Comparison of ENCODE assay signal across 9 mouse cellular contexts in the genomic region with DNA sequence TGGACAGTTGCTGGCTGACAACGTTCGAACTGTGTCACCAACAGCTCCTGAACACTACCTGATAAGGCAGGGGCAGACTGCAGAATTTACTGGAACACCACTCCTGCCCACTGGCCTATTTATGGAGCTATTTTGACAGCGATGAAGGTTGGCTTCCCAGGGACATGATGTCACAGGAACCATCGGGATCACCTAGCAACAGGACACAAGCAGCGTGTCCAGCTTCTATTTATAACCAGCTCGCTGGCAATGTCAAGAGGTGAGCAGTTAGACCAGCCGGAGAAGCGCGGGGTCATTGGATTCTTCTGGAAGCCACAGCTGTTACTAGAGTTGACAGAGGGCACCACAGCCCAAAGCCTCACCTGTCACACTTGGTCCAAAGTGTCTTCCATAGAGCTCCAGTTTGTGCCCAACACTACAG.
DNase-seq lines count a peak whose midpoint lies in the region; ATAC-seq lines count a peak whose summit lies in the region.
"Had no signal": no experiment of that assay in that cellular context is flagged by ENCODE, and none has a peak within 500 bp of the region (broad histone marks: within the 10 kb centered on the region; RNA-seq: fewer than 3 reads in every experiment).

No protein-coding gene starts in this region.

- peaks cover 11% of the 10 kb centered on the region for H3K27me3 ChIP-seq in liver, embryonic 16.5 days (ENCODE audit: control insufficient read depth, insufficient read depth, low read depth, low read length)
- H3K27me3 ChIP-seq in liver, embryonic 12.5 days (replicated peaks), result peaks cover 27% of the 10 kb centered on the region

- no peak overlapping the region for H3K4me3 ChIP-seq in liver, embryonic 16.5 days (ENCODE audit: low read depth, low read length)
- H3K4me3 ChIP-seq in liver, embryonic 12.5 days, result no peak overlapping the region
- H3K4me3 ChIP-seq: neural tube, embryonic 13.5 days had no signal

- no peaks in the 10 kb centered on the region for H3K9me3 ChIP-seq in liver, embryonic 16.5 days (replicated peaks; ENCODE audit: control insufficient read depth, low read length)
- H3K9me3 ChIP-seq in liver, embryonic 12.5 days (replicated peaks), result no peaks in the 10 kb centered on the region
- H3K9me3 ChIP-seq: neural tube, embryonic 13.5 days had no signal

- DNase-seq in gastrocnemius, adult 8-10 months (ENCODE audit: low spot score in 2 of 2), result peak; percentile 68 to 80
- DNase-seq in heart, postnatal 25 days (ENCODE audit: low spot score), result peak; percentile 45
- no peak for DNase-seq in spleen, adult 18-20 months
- DNase-seq in urinary bladder, postnatal 4 days (ENCODE audit: low spot score in 2 of 2), result no peak
- DNase-seq in frontal cortex, postnatal 36 days (ENCODE audit: low spot score in 2 of 2), result no peak

- H3K27ac ChIP-seq in liver, embryonic 16.5 days (ENCODE audit: low read length), result no peak overlapping the region
- no peak overlapping the region for H3K27ac ChIP-seq in liver, embryonic 12.5 days
- H3K27ac ChIP-seq: liver, embryonic 14.5 days; neural tube, embryonic 13.5 days had no signal

- no peak overlapping the region for H3K4me2 ChIP-seq in liver, embryonic 16.5 days (ENCODE audit: low read depth, low read length)
- H3K4me2 ChIP-seq in liver, embryonic 12.5 days, result no peak overlapping the region
- H3K4me2 ChIP-seq: neural tube, embryonic 13.5 days had no signal

- 42% methylated on average over 9 of the region's 9 CpGs for WGBS in liver, embryonic 16.5 days (ENCODE audit: insufficient replicate concordance)
- WGBS in liver, embryonic 12.5 days (ENCODE audit: insufficient replicate concordance), result 45% methylated on average over 9 of the region's 9 CpGs

- intact Hi-C loops in heart, postnatal 25 days (cut with DNase I), result no loop called here

- no peaks in the 10 kb centered on the region; the same call in 1 of the 2 replicates for H3K4me1 ChIP-seq in liver, embryonic 16.5 days (ENCODE audit: control insufficient read depth, low read depth, low read length)
- peaks cover 15% of the 10 kb centered on the region; the same call in 1 of the 2 replicates for H3K4me1 ChIP-seq in liver, embryonic 12.5 days

- peak; percentile 52 for ATAC-seq in liver, embryonic 16.5 days (ENCODE audit: low read depth)
- no peak for ATAC-seq in liver, embryonic 12.5 days

- no peaks in the 10 kb centered on the region for H3K36me3 ChIP-seq in liver, embryonic 16.5 days (ENCODE audit: control insufficient read depth, insufficient read depth)
- no peaks in the 10 kb centered on the region for H3K36me3 ChIP-seq in liver, embryonic 12.5 days
- H3K36me3 ChIP-seq: neural tube, embryonic 13.5 days had no signal

- no peak overlapping the region for H3K9ac ChIP-seq in liver, embryonic 16.5 days (ENCODE audit: low read depth, low read length)
- H3K9ac ChIP-seq in liver, embryonic 12.5 days, result no peak overlapping the region
- H3K9ac ChIP-seq: liver, embryonic 14.5 days; neural tube, embryonic 13.5 days had no signal

Comparison
In these comparisons a context has a peak if more than half of its experiments do, and no peak if none do; other contexts are left out.
1. DNase-seq: peak in gastrocnemius, adult 8-10 months (2 of 2) and heart, postnatal 25 days (single experiment); none in spleen, adult 18-20 months (0 of 2), urinary bladder, postnatal 4 days (0 of 2) and frontal cortex, postnatal 36 days (0 of 2).